Mouse (Mus musculus) heart, postnatal 0 days (tissue): ENCODE data around the gene Nipa1. TPM values are rescaled to one million over a fixed set of nuclear protein-coding genes. Genes with fewer than 3 reads are reported as not detected.

Source experiments
- ATAC-seq: fragments of 200-750 bp; cut with Nextera tagmentation; 2 replicates; pipeline ENCODE4 v1.8.0; 2017; ENCODE audit warnings: low read depth, moderate number of reproducible peaks, moderate library complexity; ENCODE audit not compliant: insufficient read depth
- DNase-seq: peaks from one replicate; pipeline ENCODE4 v3.0.0-alpha.2; 2016; ENCODE audit warnings: low spot score
- H3K27ac ChIP-seq: fragments of 300-500 bp; sonication (generic); 2 replicates; pipeline ENCODE4 v1.5.1; 2014; ENCODE audit warnings: low read depth, mild to moderate bottlenecking
- H3K27me3 ChIP-seq: fragments of 300-500 bp; sonication (generic); 2 replicates; pipeline ENCODE4 v1.6.1; 2014; ENCODE audit warnings: low read length, mixed read lengths; ENCODE audit not compliant: control insufficient read depth, insufficient read depth
- H3K36me3 ChIP-seq: fragments of 300-500 bp; sonication (generic); replicated peaks from 2 replicates; pipeline ENCODE4 v1.6.1; 2014; ENCODE audit warnings: low read length, mixed read lengths; ENCODE audit not compliant: control insufficient read depth, insufficient read depth
- H3K4me1 ChIP-seq: fragments of 300-500 bp; sonication (generic); 2 replicates; pipeline ENCODE4 v1.6.1; 2014; ENCODE audit warnings: antibody characterized with exemption; ENCODE audit not compliant: control insufficient read depth, insufficient read depth
- H3K4me2 ChIP-seq: fragments of 300-500 bp; sonication (generic); 2 replicates; pipeline ENCODE4 v1.6.1; 2014; ENCODE audit warnings: low read depth, mild to moderate bottlenecking, low read length, moderate library complexity
- H3K4me3 ChIP-seq: fragments of 300-500 bp; sonication (generic); 2 replicates; pipeline ENCODE4 v1.5.1; 2014; ENCODE audit warnings: low read depth, low read length
- H3K9ac ChIP-seq: fragments of 300-500 bp; sonication (generic); replicated peaks from 2 replicates; pipeline ENCODE4 v1.6.1; 2014; ENCODE audit warnings: low read depth, low read length, mixed read lengths
- H3K9me3 ChIP-seq: fragments of 300-500 bp; sonication (generic); replicated peaks from 2 replicates; pipeline ENCODE4 v1.6.1; 2016; ENCODE audit warnings: low read length; ENCODE audit not compliant: control insufficient read depth
- CTCF ChIP-seq: IDR thresholded peaks from 2 replicates; pipeline ENCODE4 v1.5.1; 2016; ENCODE audit warnings: antibody characterized with exemption, control low read depth, low read depth
- EP300 ChIP-seq: IDR thresholded peaks from 2 replicates; pipeline ENCODE4 v1.6.1; 2016; ENCODE audit warnings: antibody characterized with exemption, low read depth
- WGBS: fragments of 180-500 bp; shearing (Covaris S2); extraction: QIAGEN DNeasy Blood & Tissue Kit; methylation state at CpG from one replicate; pipeline ENCODE4 v1.1.7; 2014; 5-methylcytosine and 5-hydroxymethylcytosine counted together
- polyA plus RNA-seq: library from polyadenylated mRNA; unstranded; fragments of >200 nt; fragmentation: Nextera tagmentation; extraction: Ambion mirVana; gene quantifications from 2 replicates; pipeline ENCODE4 v1.2.1, GENCODE M21; 2015
- total RNA-seq: library from RNA; depleted of rRNA; stranded (reverse); fragments of >200 nt; gene quantifications from 2 replicates; pipeline ENCODE4 v1.2.3, GENCODE M21; 2014; ENCODE audit warnings: low replicate concordance

The Nipa1 gene
- total and polyA plus RNA-seq, 2 experiments from 2014 or later: 2.5 to 3.0 TPM

DNA sequence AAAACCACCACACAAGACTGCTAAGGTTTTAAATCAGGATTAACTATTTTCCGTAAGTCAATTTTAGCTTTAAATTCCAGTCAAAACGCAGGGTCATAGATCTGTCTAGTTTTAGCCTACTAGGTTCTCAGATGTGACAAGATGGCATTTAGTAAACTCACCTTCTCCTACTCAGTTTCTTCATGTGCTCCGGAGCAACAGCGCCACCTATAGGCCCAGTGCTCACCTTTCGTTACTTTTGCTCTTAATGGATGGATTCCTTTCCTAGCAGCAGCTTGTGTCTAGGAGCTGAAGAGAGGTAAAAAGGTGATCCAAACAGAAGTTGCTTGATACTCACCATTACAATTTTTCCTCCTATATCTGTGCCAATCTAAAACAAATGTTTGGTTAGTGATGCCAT, 22.6 kb upstream of the Nipa1 start:
- Histone ChIP-seq H3K9me3 (no peaks in the 10 kb centered on the region), H3K4me2 (no peak overlapping the region), H3K27ac (no peak overlapping the region), H3K27me3 (no peaks in the 10 kb centered on the region), H3K4me1 (no peaks in the 10 kb centered on the region), H3K4me3 (no peak overlapping the region), H3K9ac (no peak overlapping the region), H3K36me3 (no peaks in the 10 kb centered on the region)
- DNase-seq (peak; percentile 64), ATAC-seq (no peak)
- TF ChIP-seq EP300 (no peak), CTCF (peak; percentile 93)
- 12% methylated on average over 5 of the region's 5 CpGs for WGBS

DNA sequence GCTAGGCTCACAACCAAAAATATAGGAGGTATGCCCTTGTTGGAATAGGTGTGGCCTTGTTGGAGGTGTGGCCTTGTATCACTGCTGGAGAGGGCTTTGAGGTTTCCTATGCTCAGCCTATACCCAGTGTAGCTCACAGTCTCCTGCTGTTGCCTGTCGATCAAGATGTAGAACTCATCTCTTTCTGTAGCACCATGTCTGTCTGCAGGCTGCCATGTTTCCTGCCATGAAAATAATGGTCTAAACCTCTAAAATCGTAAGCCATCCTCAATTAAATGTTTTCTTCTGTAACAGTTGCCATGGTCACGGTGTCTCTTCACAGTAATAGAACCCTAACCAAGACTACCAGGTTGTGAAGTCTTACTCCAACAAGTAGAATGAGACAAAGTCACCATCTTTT, 3.8 kb upstream of the Nipa1 start:
- Histone ChIP-seq H3K4me1 (no peaks in the 10 kb centered on the region), H3K4me2 (no peak overlapping the region), H3K27ac (no peak overlapping the region), H3K9me3 (no peaks in the 10 kb centered on the region), H3K4me3 (no peak overlapping the region), H3K9ac (no peak overlapping the region), H3K27me3 (no peaks in the 10 kb centered on the region), H3K36me3 (no peaks in the 10 kb centered on the region)
- no peak for DNase-seq
- TF ChIP-seq CTCF: no peak
- no peak for ATAC-seq
- 81% methylated on average over 3 of the region's 3 CpGs for WGBS

DNA sequence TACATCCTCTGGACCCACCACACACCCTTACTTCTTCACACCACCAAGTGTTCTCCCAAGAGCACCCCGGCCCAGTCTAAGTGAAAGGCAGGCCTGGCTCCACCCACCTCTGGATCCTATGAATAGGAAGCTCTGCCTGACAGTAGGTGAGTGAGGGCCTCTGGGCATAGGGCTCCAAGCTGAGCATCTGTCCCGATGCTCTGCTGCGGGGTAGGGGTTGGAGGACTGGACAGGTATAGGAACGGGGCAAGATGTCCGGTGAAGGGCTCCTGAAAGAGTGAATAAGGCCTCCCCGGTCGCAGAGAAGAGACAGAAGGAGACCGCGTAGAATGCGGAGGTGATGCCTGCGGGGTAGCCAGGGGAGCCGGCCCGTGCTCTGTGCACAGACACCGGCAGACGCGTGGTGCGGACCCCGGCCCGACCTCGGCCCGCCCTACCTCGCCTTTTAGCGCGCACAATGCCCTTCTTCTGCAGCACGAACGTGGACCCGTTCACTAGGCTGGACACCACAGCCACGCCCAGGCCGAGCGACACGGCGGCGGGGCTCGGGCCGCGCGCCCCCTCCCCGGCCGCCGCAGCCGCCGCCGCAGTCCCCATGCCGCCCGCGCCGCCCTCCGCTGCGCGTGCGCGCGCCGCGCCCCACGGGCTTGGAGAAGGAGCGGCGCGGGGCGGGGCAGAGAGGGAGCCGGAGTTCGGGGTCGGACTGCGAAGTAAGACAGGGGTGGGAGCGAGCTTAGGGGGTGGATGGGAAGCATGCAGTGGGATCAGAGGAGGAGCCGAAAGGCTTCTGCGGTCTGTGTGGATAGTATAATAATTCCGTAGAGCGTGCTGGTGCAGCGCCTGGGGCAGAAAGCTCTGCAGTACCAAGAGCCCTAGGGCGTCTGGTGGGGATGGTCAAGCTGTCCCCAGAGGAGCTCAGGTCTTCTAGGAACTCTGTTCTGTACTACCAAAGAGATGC, 503 bp downstream of the Nipa1 start:
- Histone ChIP-seq H3K27ac (no peak overlapping the region), H3K4me2 (peak overlapping the region; percentile 98), H3K4me1 (no peaks in the 10 kb centered on the region), H3K9ac (peak overlapping the region; percentile 72), H3K27me3 (no peaks in the 10 kb centered on the region), H3K4me3 (peak overlapping the region; percentile 85), H3K36me3 (no peaks in the 10 kb centered on the region), H3K9me3 (no peaks in the 10 kb centered on the region)
- no peak for TF ChIP-seq EP300
- no peak for TF ChIP-seq CTCF
- ATAC-seq (peak; percentile 88), DNase-seq (peak; percentile 67)
- under 1% methylated on average over 69 of the region's 71 CpGs for WGBS

DNA sequence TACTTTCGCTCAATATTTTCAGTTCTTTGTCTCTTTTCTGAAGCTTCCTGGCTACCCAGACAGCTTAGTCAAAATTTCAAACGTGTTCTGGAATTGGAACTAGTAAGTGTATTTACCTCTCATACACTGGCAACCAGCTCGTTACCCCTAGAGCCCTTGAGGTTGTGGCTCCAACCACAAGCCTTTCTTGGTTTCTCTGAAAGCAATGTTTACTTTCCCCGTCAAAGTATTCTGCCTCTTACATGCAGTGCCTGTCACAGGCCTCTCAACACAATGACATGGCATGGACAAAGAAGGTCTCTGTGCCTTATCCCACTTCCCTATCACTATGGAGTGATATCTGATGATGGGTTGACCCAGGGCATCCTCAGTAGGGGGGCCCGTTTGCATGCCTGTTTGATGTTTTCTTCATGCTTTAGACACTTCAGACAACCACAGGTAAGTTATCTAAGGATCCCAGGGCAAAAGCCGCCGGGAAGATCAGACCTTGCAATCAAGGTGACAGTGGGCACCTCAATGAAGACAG, 1.2 kb downstream of the Nipa1 start:
- H3K36me3 ChIP-seq: no peaks in the 10 kb centered on the region
- no peaks in the 10 kb centered on the region for H3K27me3 ChIP-seq
- H3K4me2 ChIP-seq: peak overlapping the region; percentile 98
- H3K4me3 ChIP-seq: peak overlapping the region; percentile 85
- H3K27ac ChIP-seq: no peak overlapping the region
- H3K4me1 ChIP-seq: no peaks in the 10 kb centered on the region
- no peaks in the 10 kb centered on the region for H3K9me3 ChIP-seq
- H3K9ac ChIP-seq: peak overlapping the region; percentile 72
- no peak for TF ChIP-seq CTCF
- TF ChIP-seq EP300: no peak
- ATAC-seq (no peak), DNase-seq (no peak)
- 57% methylated on average over 7 of the region's 7 CpGs for WGBS

DNA sequence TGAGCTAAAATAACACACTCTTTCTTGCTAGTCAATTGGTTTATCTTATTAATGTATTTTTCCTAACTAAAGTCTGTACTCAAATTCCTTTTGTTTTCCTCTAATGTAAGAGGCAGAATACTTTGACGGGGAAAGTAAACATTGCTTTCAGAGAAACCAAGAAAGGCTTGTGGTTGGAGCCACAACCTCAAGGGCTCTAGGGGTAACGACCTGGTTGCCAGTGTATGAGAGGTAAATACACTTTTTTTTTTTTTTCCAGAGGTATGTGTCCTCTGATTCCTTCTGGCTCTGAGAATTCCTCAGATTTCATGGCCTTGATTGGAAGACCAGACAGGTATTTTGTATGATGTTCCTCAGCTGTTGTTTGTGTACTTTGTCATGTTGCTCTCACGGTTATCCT, 2.0 kb downstream of the Nipa1 start:
- no peaks in the 10 kb centered on the region for H3K27me3 ChIP-seq
- no peak overlapping the region for H3K27ac ChIP-seq
- H3K4me2 ChIP-seq: no peak overlapping the region
- no peak overlapping the region for H3K9ac ChIP-seq
- DNase-seq (no peak), ATAC-seq (no peak)
- H3K4me3 ChIP-seq: no peak overlapping the region
- no peaks in the 10 kb centered on the region for H3K36me3 ChIP-seq
- H3K9me3 ChIP-seq: no peaks in the 10 kb centered on the region
- WGBS: 79% methylated on average over 3 of the region's 3 CpGs
- H3K4me1 ChIP-seq: no peaks in the 10 kb centered on the region
- TF ChIP-seq EP300 (no peak), CTCF (no peak)
